19 mouse cellular contexts compared by ENCODE assay signal in genomic region chr14:34221416-34222077, GRCm38 (mm10). TPM values are rescaled to one million over a fixed set of nuclear protein-coding genes. Genes with fewer than 3 reads are reported as not detected.
DNase-seq lines count a peak whose midpoint lies in the region; ATAC-seq and TF ChIP-seq lines count a peak whose summit lies in the region.
"Had no signal": no experiment of that assay in that cellular context is flagged by ENCODE, and none has a peak within 500 bp of the region (broad histone marks: within the 10 kb centered on the region; RNA-seq: fewer than 3 reads in every experiment).

No protein-coding gene starts in this region.

- H3K36me3 ChIP-seq in heart, embryonic 10.5 days: no peaks in the 10 kb centered on the region
- H3K36me3 ChIP-seq in stomach, postnatal 0 days (ENCODE audit: control insufficient read depth, insufficient read depth, low read length): no peaks in the 10 kb centered on the region
- H3K36me3 ChIP-seq: embryonic facial prominence, embryonic 10.5 days; heart, embryonic 15.5 days; hindbrain, embryonic 10.5 days; intestine, embryonic 15.5 days had no signal

- no peak overlapping the region for H3K4me3 ChIP-seq in heart, embryonic 10.5 days
- H3K4me3 ChIP-seq in stomach, postnatal 0 days (ENCODE audit: low read depth, low read length): no peak overlapping the region
- H3K4me3 ChIP-seq: embryonic facial prominence, embryonic 10.5 days; heart, embryonic 15.5 days; hindbrain, embryonic 10.5 days; intestine, embryonic 15.5 days had no signal

- no peak for TF ChIP-seq CTCF in stomach, postnatal 0 days (IDR thresholded peaks at IDR 0.05; ENCODE audit: low read depth)

- H3K9ac ChIP-seq in stomach, postnatal 0 days (ENCODE audit: low read length): no peak overlapping the region
- H3K9ac ChIP-seq: heart, embryonic 15.5 days; intestine, embryonic 15.5 days had no signal

- TF ChIP-seq EP300 in stomach, postnatal 0 days (optimal IDR thresholded peaks at IDR 0.05): no peak

- H3K9me3 ChIP-seq in heart, embryonic 10.5 days: no peaks in the 10 kb centered on the region
- no peaks in the 10 kb centered on the region for H3K9me3 ChIP-seq in stomach, postnatal 0 days (ENCODE audit: control insufficient read depth, low read length)
- H3K9me3 ChIP-seq: embryonic facial prominence, embryonic 10.5 days; heart, embryonic 15.5 days; hindbrain, embryonic 10.5 days; intestine, embryonic 15.5 days had no signal

- peaks cover 8% of the 10 kb centered on the region for H3K4me1 ChIP-seq in heart, embryonic 10.5 days
- H3K4me1 ChIP-seq in stomach, postnatal 0 days (replicated peaks; ENCODE audit: control insufficient read depth, insufficient read depth): no peaks in the 10 kb centered on the region

- H3K27ac ChIP-seq in heart, embryonic 10.5 days: no peak overlapping the region
- no peak overlapping the region for H3K27ac ChIP-seq in stomach, postnatal 0 days (replicated peaks)
- H3K27ac ChIP-seq: embryonic facial prominence, embryonic 10.5 days; heart, embryonic 15.5 days; hindbrain, embryonic 10.5 days; intestine, embryonic 15.5 days had no signal

- peak; percentile 33 for DNase-seq in adrenal gland, postnatal 14 days
- no peak for DNase-seq in adrenal gland, postnatal 36 days
- peak; percentile 29 to 41 for DNase-seq in heart, postnatal 10 days
- DNase-seq in heart, embryonic 10.5 days (ENCODE audit: low spot score): no peak
- peak; percentile 18 for DNase-seq in lung, postnatal 10 days
- no peak for DNase-seq in lung, postnatal 25 days (ENCODE audit: low spot score)
- DNase-seq in stomach, postnatal 0 days (ENCODE audit: low spot score): no peak
- DNase-seq in thymus, postnatal 0 days (ENCODE audit: low spot score): no peak
- DNase-seq: adrenal gland, adult 8-10 months; cerebellum, adult 2 months; heart, adult 18-20 months; kidney, adult 18-20 months had no signal

- H3K4me2 ChIP-seq in stomach, postnatal 0 days (replicated peaks; ENCODE audit: low read depth): 0 out of 2 replicates have a peak overlapping the region, but pooled peaks have one; percentile 11
- H3K4me2 ChIP-seq: heart, embryonic 11.5 days; heart, embryonic 15.5 days; intestine, embryonic 15.5 days had no signal

- no peak for ATAC-seq in stomach, postnatal 0 days (ENCODE audit: low FRiP score, low TSS enrichment)
- ATAC-seq: forebrain, embryonic 14.5 days; intestine, embryonic 15.5 days had no signal

- intact Hi-C loops in heart, postnatal 10 days (cut with DNase I): no loop called here

- WGBS in heart, embryonic 10.5 days: 65% methylated on average over 5 of the region's 5 CpGs
- WGBS in stomach, postnatal 0 days: 69% methylated on average over 5 of the region's 5 CpGs

- peaks cover 69% of the 10 kb centered on the region for H3K27me3 ChIP-seq in heart, embryonic 10.5 days (ENCODE audit: insufficient read depth, poor library complexity, severe bottlenecking)
- H3K27me3 ChIP-seq in stomach, postnatal 0 days (ENCODE audit: control insufficient read depth, insufficient read depth, low read length): no peaks in the 10 kb centered on the region

RNA-seq across cellular contexts. Expression of gene Syt15, which starts 2.2 kb away (rescaled TPM):
- 0.44 and 1.5 TPM in 2 replicates for total RNA-seq in adrenal gland, postnatal 14 days (2021)
- total RNA-seq in adrenal gland, postnatal 36 days (2021): under 1 TPM; 0.20 TPM
- 1 to 10 TPM; 1.3 to 1.6 TPM for total RNA-seq in heart, postnatal 10 days (2021)
- 0.29 and 0.52 TPM in 2 replicates for polyA plus RNA-seq in heart, embryonic 10.5 days (2016; fragmentation: Nextera tagmentation; extraction: Ambion mirVana)
- 1.0 and 1.5 TPM in 2 replicates for polyA plus RNA-seq in stomach, postnatal 0 days (2015; fragmentation: Nextera tagmentation; extraction: Ambion mirVana)
- 0.22 and 0.38 TPM in 2 replicates for polyA plus RNA-seq in thymus, postnatal 0 days (2015; fragmentation: Nextera tagmentation; extraction: Ambion mirVana)
- total RNA-seq: MEL had no signal

RNA-seq across cellular contexts. Expression of gene Gprin2, which starts 20.1 kb away (rescaled TPM):
- 0.48 and 1.2 TPM in 2 replicates for total RNA-seq in adrenal gland, postnatal 14 days (2021)
- total RNA-seq in adrenal gland, postnatal 36 days (2021): 1 to 10 TPM; 1.1 to 1.6 TPM
- total RNA-seq in heart, postnatal 10 days (2021): under 1 TPM; 0.17 to 0.34 TPM
- 0.17 and 0.46 TPM in 2 replicates for polyA plus RNA-seq in heart, embryonic 10.5 days (2016; fragmentation: Nextera tagmentation; extraction: Ambion mirVana)
- polyA plus RNA-seq in stomach, postnatal 0 days (2015; fragmentation: Nextera tagmentation; extraction: Ambion mirVana): 0.12 and 0.46 TPM in 2 replicates
- polyA plus RNA-seq in thymus, postnatal 0 days (2015; fragmentation: Nextera tagmentation; extraction: Ambion mirVana): 0.09 and 0.14 TPM in 2 replicates

Comparison
In these comparisons a context has a peak if more than half of its experiments do, and no peak if none do; other contexts are left out.
1. DNase-seq: peak in adrenal gland, postnatal 14 days (single experiment), heart, postnatal 10 days (2 of 2) and lung, postnatal 10 days (single experiment); none in adrenal gland, postnatal 36 days (0 of 2), heart, embryonic 10.5 days (single experiment), lung, postnatal 25 days (single experiment), stomach, postnatal 0 days (single experiment) and thymus, postnatal 0 days (single experiment).